ENCODE assay signal across 7 mouse cellular contexts in genomic region chr7:71378812-71379760, GRCm38 (mm10). TPM values are rescaled to one million over a fixed set of nuclear protein-coding genes. Genes with fewer than 3 reads are reported as not detected.
DNase-seq lines count a peak whose midpoint lies in the region.

No protein-coding gene starts in this region.

- peak; percentile 38 for DNase-seq in urinary bladder, postnatal 14 days (ENCODE audit: low spot score)
- DNase-seq in urinary bladder, postnatal 10 days (ENCODE audit: low spot score) = no peak
- peak; percentile 75 to 88 for DNase-seq in cerebellum, postnatal 10 days
- DNase-seq in heart, adult 8-10 months (ENCODE audit: low spot score) = peak; percentile 61
- peak; percentile 71 to 78 for DNase-seq in kidney, postnatal 4 days
- peak; percentile 86 for DNase-seq in lung, postnatal 10 days
- peak; percentile 59 for DNase-seq in testis, postnatal 14 days (ENCODE audit: low spot score)

RNA-seq across cellular contexts. Expression of gene Gm10295, which starts 27.8 kb away (rescaled TPM):
- not detected for total RNA-seq in heart, adult 8-10 months (2022)
